Mouse (Mus musculus): ENCODE measurements at regions not wholly inside any gene's neighbourhood (a gene's known extent, or its start where the extent isn't known, plus 50 kb on each side); places are given as distances from the start of the nearest gene placed in this dataset.
A peak's percentile ranks its signal among the peaks of the same experiment; 100 is the strongest.

- no peak for DNase-seq (ENCODE audit: extremely low read depth, insufficient read length, low spot score)
Observed at GRCm38 (mm10) chr4:150726136-150726480, 74.1 kb upstream of the Slc45a1 start.

GRCm38 (mm10) chr4:150725443-150726135 is 73.6 kb upstream of the Slc45a1 start:
- no peak for DNase-seq (ENCODE audit: extremely low read depth, insufficient read length, low spot score)

- peak; percentile 29 for DNase-seq (ENCODE audit: extremely low read depth, insufficient read length, low spot score)
Observed at GRCm38 (mm10) chr4:150724823-150725222, 72.8 kb upstream of the Slc45a1 start.

- no peak for DNase-seq (ENCODE audit: extremely low read depth, insufficient read length, low spot score)
Observed at GRCm38 (mm10) chr4:150721619-150722283, 69.8 kb upstream of the Slc45a1 start.

GRCm38 (mm10) chr4:150717866-150718265 is 65.9 kb upstream of the Slc45a1 start:
- DNase-seq (ENCODE audit: extremely low read depth, insufficient read length, low spot score): no peak

GRCm38 (mm10) chr4:150715051-150715450 is 63.1 kb upstream of the Slc45a1 start:
- DNase-seq (ENCODE audit: extremely low read depth, insufficient read length, low spot score): no peak

GRCm38 (mm10) chr4:150713291-150713690 is 61.3 kb upstream of the Slc45a1 start:
- DNase-seq (ENCODE audit: extremely low read depth, insufficient read length, low spot score): no peak

GRCm38 (mm10) chr4:150712856-150713255 is 60.9 kb upstream of the Slc45a1 start:
- DNase-seq (ENCODE audit: extremely low read depth, insufficient read length, low spot score): no peak

- no peak for DNase-seq (ENCODE audit: extremely low read depth, insufficient read length, low spot score)
Observed at GRCm38 (mm10) chr4:150711646-150712045, 59.7 kb upstream of the Slc45a1 start.

GRCm38 (mm10) chr4:150709391-150710130 is 57.6 kb upstream of the Slc45a1 start:
- no peak for DNase-seq (ENCODE audit: extremely low read depth, insufficient read length, low spot score)

GRCm38 (mm10) chr4:150708572-150708984 is 56.6 kb upstream of the Slc45a1 start:
- DNase-seq (ENCODE audit: extremely low read depth, insufficient read length, low spot score): no peak

- peak; percentile 68 for DNase-seq (ENCODE audit: extremely low read depth, insufficient read length, low spot score)
Observed at GRCm38 (mm10) chr4:150707725-150708571, 56.0 kb upstream of the Slc45a1 start.

GRCm38 (mm10) chr4:150706793-150707724 is 55.1 kb upstream of the Slc45a1 start:
- peak; percentile 77 for DNase-seq (ENCODE audit: extremely low read depth, insufficient read length, low spot score)

- DNase-seq (ENCODE audit: extremely low read depth, insufficient read length, low spot score): no peak
Observed at GRCm38 (mm10) chr4:150706291-150706690, 54.3 kb upstream of the Slc45a1 start.

GRCm38 (mm10) chr4:150703266-150703665 is 51.3 kb upstream of the Slc45a1 start:
- no peak for DNase-seq (ENCODE audit: extremely low read depth, insufficient read length, low spot score)
